Mouse (Mus musculus): ENCODE data around the gene Rbfox1.

GRCm38 (mm10) chr16:6135016-6135415 lies 249.9 kb downstream of the Rbfox1 start:
- TF ChIP-seq CTCF (IDR thresholded peaks at IDR 0.05; ENCODE audit: borderline replicate concordance, control insufficient read depth, extremely low read depth, insufficient read depth, low read length, poor library complexity) (no peak), POLR2A (IDR thresholded peaks at IDR 0.05; ENCODE audit: control insufficient read depth, extremely low read depth, insufficient read depth, low read length, poor library complexity) (no peak)

Data from thymus, adult 2 months (tissue).